Mouse (Mus musculus): ENCODE results near the gene Otud7b.

The Otud7b gene

GRCm38 (mm10) chr3:96104261-96105065 is at the start of gene Otud7b:
Gene Otud7b (plus strand): TSS chr3:96104527.
- CTCF ChIA-PET = interaction anchor here (0.8 to 1.1 kb wide), 2 partner anchors 44 to 143 kb away, joined by 3 read pairs; no protein-coding TSS in a partner anchor

- CTCF ChIA-PET = interaction anchor here (0.6 to 0.7 kb wide), 2 partner anchors 131 to 634 kb away, joined by 9 to 11 read pairs; no protein-coding TSS in a partner anchor
These were observed 49.0 kb upstream of the Otud7b start for GRCm38 (mm10) chr3:96055294-96055693.

- CTCF ChIA-PET = interaction anchor here (0.5 to 0.7 kb wide), 2 partner anchors 140 to 146 kb away, joined by 3 read pairs; no protein-coding TSS in a partner anchor
These were observed 48.3 kb upstream of the Otud7b start for GRCm38 (mm10) chr3:96056031-96056430.

DNA sequence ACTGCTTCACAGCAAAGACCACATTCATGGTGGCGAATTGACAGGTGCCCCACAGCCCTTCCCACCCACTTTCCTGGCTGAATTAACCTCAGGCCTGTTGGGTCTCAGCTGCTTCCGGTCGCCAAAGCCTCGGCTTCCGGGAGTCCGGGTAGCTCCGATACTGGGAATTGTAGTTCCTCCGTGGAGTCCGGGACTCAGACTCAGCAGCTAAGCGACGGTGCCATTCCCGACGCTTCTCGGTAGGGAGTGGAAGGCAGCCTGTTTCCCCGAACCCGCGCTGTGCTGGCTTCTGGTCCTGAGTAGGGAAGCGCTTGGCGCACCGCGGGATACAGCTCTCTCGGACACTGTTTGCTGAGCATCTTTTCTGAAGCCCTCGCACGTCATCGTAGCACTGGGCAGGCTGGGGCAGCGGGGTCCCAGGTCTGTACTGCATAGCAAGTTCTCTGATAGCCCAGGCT is 46.6 kb upstream of the Otud7b start:
- CTCF ChIA-PET = interaction anchor here (0.6 to 1.2 kb wide), 2 partner anchors 94 to 95 kb away, joined by 3 read pairs; no protein-coding TSS in a partner anchor

DNA sequence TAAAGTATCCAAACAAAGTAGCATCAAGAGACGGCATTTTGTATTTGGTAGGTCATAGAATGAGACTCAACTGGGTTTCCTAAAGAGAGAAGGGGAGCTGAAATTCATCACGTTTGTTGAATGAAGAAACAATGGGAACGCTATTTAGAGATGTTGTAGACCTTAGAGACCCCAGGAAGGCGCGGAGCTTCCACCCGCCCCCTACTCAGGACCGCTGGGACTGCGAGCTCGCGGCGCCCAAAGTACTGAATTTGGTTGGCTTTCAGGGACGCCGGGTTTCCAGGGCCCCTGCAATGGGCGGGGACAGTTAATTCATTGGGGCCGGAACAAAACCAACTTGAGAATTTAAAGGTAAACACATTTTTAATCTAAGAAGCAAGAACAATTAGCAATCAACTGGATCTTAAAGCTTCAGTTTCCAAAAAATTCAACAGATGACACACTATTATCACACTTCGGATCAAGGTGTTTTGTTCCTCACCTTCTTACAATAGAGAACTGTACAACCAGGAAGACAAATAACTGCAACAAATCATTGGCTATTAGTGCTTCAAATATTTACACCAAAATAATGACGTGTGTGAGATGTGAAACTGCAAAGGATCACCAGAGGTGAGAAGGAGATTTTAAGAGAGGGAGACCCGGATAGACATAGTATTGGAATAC is 46.0 kb upstream of the Otud7b start, which contains the start of gene Vps45:
Gene Vps45, minus strand, starts transcription at position 236 of the 666 bp plus-strand sequence.
- CTCF ChIA-PET = interaction anchor here (0.6 to 1.2 kb wide), 2 partner anchors 94 to 95 kb away, joined by 3 read pairs; no protein-coding TSS in a partner anchor

DNA sequence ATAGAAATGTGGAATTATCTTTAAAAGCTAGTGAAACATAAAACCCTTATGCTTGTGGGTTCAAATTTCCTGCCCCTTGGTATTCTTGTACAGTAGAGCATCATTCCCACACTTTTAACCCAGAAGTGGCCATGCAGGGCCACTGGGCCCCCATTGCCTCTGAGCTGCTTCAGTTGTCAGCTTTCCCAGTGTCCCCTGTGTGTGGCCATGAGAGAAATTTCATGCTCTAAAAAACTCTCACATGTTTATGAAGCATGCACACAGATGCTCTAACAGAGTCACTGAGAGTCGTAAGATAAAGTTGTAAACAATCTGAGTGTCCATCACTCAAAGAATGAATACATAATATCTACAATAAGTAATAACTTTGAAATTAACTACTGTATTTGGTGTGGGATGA is 44.2 kb upstream of the Otud7b start:
- CTCF ChIA-PET = interaction anchor here (0.5 to 0.6 kb wide), 2 partner anchors 167 to 305 kb away, joined by 3 to 4 read pairs; no protein-coding TSS in a partner anchor

- CTCF ChIA-PET = no interaction called here
These were observed 41.0 kb upstream of the Otud7b start for GRCm38 (mm10) chr3:96063299-96063698.

- CTCF ChIA-PET = interaction anchor here (1.2 kb wide), 1 partner anchor 97 kb away, joined by 3 read pairs; no protein-coding TSS in a partner anchor
These were observed 40.1 kb upstream of the Otud7b start for GRCm38 (mm10) chr3:96064217-96064616.

DNA sequence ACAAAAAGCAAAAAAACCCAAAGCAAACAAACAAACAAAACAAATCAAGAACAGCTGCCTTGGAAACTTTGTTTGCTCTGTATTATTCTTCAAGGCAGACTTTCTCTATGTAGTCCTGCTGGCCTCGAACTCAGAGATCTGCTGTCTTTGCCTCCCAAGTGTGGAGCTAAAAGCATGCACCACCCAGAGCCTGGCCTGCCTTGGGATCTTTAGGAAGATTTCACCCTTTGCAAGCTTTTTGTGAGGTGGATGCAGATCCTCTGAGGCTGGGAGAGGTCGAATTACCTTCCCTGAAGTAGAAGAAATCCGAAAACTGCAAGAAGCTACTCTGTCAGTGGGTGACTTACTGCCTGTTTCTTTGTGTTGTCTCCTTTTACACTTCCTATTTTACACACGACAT is 39.2 kb upstream of the Otud7b start:
- CTCF ChIA-PET = interaction anchor here (1.2 kb wide), 1 partner anchor 96 kb away, joined by 3 read pairs; no protein-coding TSS in a partner anchor

- CTCF ChIA-PET = interaction anchor here (0.5 to 1.2 kb wide), 4 partner anchors 17 to 1134 kb away, joined by 3 to 4 read pairs (median 4); no protein-coding TSS in a partner anchor
These were observed 38.5 kb upstream of the Otud7b start for GRCm38 (mm10) chr3:96065754-96066375.

DNA sequence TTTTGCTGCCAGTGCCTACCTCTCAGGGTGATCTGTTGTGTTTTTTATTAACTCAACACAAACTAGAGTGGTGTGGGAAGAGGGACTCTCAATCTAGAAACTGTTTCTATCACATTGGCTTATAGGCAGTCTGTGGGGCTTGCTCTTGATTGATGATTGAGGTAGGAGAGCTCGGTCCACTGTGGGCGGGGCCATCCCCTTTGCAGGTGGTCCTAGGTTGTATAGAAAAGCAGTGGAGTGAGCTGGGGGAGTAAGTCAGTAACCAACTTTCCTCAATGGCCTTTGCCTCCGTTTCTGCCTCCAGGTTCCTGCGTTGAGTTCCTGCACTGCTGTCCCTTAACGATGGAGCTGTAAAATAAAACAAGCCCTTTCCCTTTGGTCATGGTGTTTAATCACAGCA is 37.6 kb upstream of the Otud7b start:
- CTCF ChIA-PET = interaction anchor here (0.5 to 1.2 kb wide), 2 partner anchors 16 to 80 kb away, joined by 3 to 4 read pairs; no protein-coding TSS in a partner anchor

GRCm38 (mm10) chr3:96069046-96069445 is 35.3 kb upstream of the Otud7b start:
- CTCF ChIA-PET = interaction anchor here (0.6 kb wide), 1 partner anchor 532 kb away, joined by 3 read pairs; no protein-coding TSS in a partner anchor

GRCm38 (mm10) chr3:96069542-96069941 is 34.8 kb upstream of the Otud7b start:
- CTCF ChIA-PET = interaction anchor here (0.6 kb wide), 1 partner anchor 532 kb away, joined by 3 read pairs; no protein-coding TSS in a partner anchor

DNA sequence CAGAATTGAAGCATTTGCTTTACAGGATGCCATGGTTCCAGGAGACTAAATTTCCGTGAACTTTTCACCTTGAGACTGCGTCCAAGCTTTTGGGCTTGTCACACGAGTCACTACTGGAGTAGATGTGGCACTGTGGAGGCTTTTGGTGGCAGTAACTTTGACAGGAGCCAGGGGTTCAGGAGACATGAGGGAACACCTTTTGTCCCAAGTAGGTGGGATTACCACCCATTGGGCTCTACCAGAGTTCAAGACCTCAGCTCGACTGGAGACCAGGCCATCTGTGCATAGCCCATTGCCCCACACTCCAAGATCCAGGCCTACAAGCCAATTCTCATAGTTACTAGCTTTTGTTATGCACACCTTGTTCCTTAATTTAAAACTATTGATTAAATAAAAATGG is 34.1 kb upstream of the Otud7b start:
- CTCF ChIA-PET = interaction anchor here (0.7 kb wide), 1 partner anchor 84 kb away, joined by 3 read pairs; no protein-coding TSS in a partner anchor

- CTCF ChIA-PET = no interaction called here
These were observed 31.3 kb upstream of the Otud7b start for GRCm38 (mm10) chr3:96072921-96073486.

GRCm38 (mm10) chr3:96078066-96078465 is 26.3 kb upstream of the Otud7b start:
- CTCF ChIA-PET = interaction anchor here (0.7 kb wide), 1 partner anchor 10 kb away, joined by 3 read pairs; no protein-coding TSS in a partner anchor

DNA sequence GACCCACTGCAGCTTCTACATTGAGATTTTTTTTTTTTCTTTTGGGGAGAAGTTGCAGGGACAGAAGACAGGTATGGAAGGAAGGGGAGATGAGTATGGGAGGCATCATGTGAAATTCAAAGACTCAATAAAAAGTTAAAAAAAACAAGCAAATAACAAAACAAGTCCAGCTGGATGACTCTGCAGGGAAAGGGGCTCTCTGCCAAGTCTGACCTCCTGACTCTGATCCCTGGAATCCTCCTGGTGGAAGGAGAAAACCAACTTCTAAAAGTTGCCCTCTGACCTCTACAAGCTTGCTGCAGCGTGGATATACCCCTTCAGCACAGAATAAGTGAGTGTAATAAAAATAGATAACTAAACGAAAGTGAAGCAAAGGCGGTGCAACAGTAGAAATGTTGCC is 25.6 kb upstream of the Otud7b start:
- CTCF ChIA-PET = interaction anchor here (1.2 kb wide), 1 partner anchor 74 kb away, joined by 3 read pairs; no protein-coding TSS in a partner anchor

GRCm38 (mm10) chr3:96081006-96081405 is 23.3 kb upstream of the Otud7b start:
- CTCF ChIA-PET = no interaction called here

DNA sequence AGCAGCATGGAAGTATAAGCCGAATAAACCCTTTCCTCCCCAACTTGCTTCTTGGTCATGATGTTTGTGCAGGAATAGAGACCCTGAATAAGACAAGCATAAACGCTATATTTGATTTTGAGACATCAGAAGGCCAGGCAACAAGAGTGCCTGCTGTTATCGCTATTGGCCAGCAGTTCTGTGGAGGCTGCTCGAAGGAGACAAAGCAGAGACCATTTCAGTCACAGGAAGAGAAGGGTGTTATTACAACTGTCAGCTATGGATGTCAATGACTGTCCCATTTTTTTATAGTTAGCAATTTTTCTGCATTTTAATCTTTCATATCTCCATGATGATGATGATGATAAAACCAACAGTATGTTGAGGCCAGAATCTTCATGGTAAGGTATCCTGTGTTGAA is 22.7 kb upstream of the Otud7b start:
- CTCF ChIA-PET = no interaction called here

- CTCF ChIA-PET = no interaction called here
These were observed 22.2 kb upstream of the Otud7b start for GRCm38 (mm10) chr3:96082100-96082499.

Data from spleen, embryonic (tissue).